Mouse (Mus musculus) embryonic fibroblast, embryonic 13.5 days (primary cell): ENCODE measurements around the gene Itgb7.

Experiments used
- CTCF ChIP-seq: IDR thresholded peaks from 2 replicates; pipeline ENCODE4 v1.5.1; 2011; ENCODE audit warnings: mild to moderate bottlenecking, control low read depth, low read length, moderate library complexity, borderline replicate concordance; ENCODE audit not compliant: insufficient read depth
- POLR2A ChIP-seq: IDR thresholded peaks from 2 replicates; pipeline ENCODE4 v1.6.1; 2011; ENCODE audit warnings: low read depth, mild to moderate bottlenecking, control low read depth, low read length, moderate library complexity

DNA sequence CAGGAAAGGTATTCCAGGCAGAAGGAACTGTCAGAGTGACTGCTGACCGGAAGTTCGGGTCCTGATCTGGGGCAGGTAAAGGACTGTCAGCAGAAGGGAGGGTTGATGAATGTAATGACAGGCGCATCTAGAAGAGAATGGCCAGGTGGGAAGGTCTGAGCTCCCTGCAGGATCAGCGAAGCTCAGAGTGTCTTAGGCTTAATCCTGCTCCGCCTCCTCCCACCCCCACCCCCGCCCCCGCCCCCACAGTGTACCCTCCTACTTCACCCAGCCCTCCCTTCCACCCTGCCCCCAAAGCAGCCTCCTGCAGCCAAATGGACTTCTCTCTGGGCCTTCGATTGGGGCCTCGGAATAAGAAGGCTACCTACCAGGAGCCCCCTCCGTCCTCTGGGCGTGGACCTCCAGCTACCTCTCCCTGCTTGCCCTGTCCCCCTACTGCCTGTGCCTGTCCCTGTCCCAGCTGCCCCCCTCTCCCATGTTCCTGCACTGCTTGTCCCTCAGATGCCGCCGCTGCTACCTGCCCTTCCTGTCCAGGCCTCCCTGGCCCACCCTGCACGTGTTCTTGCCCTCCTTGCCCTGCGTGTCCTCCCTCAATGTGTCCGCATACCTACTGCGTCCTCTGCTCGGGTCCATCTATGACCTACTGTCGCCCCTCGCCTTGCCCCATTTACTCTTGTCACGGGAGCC is 38.7 kb upstream of the Itgb7 start, which contains the start of gene Gm9918:
- TF ChIP-seq CTCF (no peak), POLR2A (no peak)
